Mouse (Mus musculus) liver, postnatal 0 days (tissue): ENCODE results near the gene Gm10518. TPM values are rescaled to one million over a fixed set of nuclear protein-coding genes. Genes with fewer than 3 reads are reported as not detected.
A peak's percentile ranks its signal among the peaks of the same experiment; 100 is the strongest.

Experiments
- ATAC-seq: fragments of 200-750 bp; cut with Nextera tagmentation; 2 replicates; pipeline ENCODE4 v1.8.0; 2017; ENCODE audit warnings: mild to moderate bottlenecking, moderate library complexity
- DNase-seq: peaks from one replicate; pipeline ENCODE4 v3.0.0-alpha.2; 2016
- H3K27ac ChIP-seq: fragments of 300-500 bp; sonication (generic); 2 replicates; pipeline ENCODE4 v1.5.1; 2014; ENCODE audit warnings: antibody characterized with exemption, moderate library complexity, mild to moderate bottlenecking, low read depth
- H3K27me3 ChIP-seq: fragments of 300-500 bp; sonication (generic); 2 replicates; pipeline ENCODE4 v1.6.1; 2014; ENCODE audit warnings: low read length, control low read depth, mixed read lengths; ENCODE audit not compliant: insufficient read depth
- H3K36me3 ChIP-seq: fragments of 300-500 bp; sonication (generic); replicated peaks from 2 replicates; pipeline ENCODE4 v1.6.1; 2014; ENCODE audit warnings: mild to moderate bottlenecking, control low read depth, low read length, moderate library complexity, mixed read lengths; ENCODE audit not compliant: insufficient read depth
- H3K4me1 ChIP-seq: fragments of 300-500 bp; sonication (generic); 2 replicates; pipeline ENCODE4 v1.6.1; 2014; ENCODE audit warnings: antibody characterized with exemption, mild to moderate bottlenecking, control low read depth; ENCODE audit not compliant: insufficient read depth
- H3K4me2 ChIP-seq: fragments of 300-500 bp; sonication (generic); 2 replicates; pipeline ENCODE4 v1.6.1; 2014; ENCODE audit warnings: low read depth, mild to moderate bottlenecking, low read length, moderate library complexity, mixed read lengths
- H3K4me3 ChIP-seq: fragments of 300-500 bp; sonication (generic); 2 replicates; pipeline ENCODE4 v1.5.1; 2014; ENCODE audit warnings: low read depth, low read length
- H3K9ac ChIP-seq: fragments of 300-500 bp; sonication (generic); replicated peaks from 2 replicates; pipeline ENCODE4 v1.6.1; 2014; ENCODE audit warnings: mild to moderate bottlenecking, moderate library complexity
- H3K9me3 ChIP-seq: fragments of 300-500 bp; sonication (generic); 2 replicates; pipeline ENCODE4 v1.6.1; 2016; ENCODE audit warnings: mild to moderate bottlenecking, control low read depth, low read length, mixed read lengths
- CTCF ChIP-seq: sonication (generic); IDR thresholded peaks from 2 replicates; pipeline ENCODE4 v1.5.1; 2016; ENCODE audit warnings: antibody characterized with exemption, low read depth
- EP300 ChIP-seq: IDR thresholded peaks from 2 replicates; pipeline ENCODE4 v1.6.1; 2016; ENCODE audit warnings: antibody characterized with exemption, low read depth, mild to moderate bottlenecking
- WGBS: fragments of 180-500 bp; shearing (Covaris S2); extraction: QIAGEN DNeasy Blood & Tissue Kit; methylation state at CpG from one replicate; pipeline ENCODE4 v1.1.7; 2014; ENCODE audit not compliant: insufficient replicate concordance; 5-methylcytosine and 5-hydroxymethylcytosine counted together
- polyA plus RNA-seq: library from polyadenylated mRNA; unstranded; fragments of >200 nt; fragmentation: Nextera tagmentation; extraction: Ambion mirVana; gene quantifications from 2 replicates; pipeline ENCODE4 v1.2.1, GENCODE M21; 2015

Gene Gm10518
- polyA plus RNA-seq: 0.09 TPM in 1 of 2 replicates, not detected in the other

DNA sequence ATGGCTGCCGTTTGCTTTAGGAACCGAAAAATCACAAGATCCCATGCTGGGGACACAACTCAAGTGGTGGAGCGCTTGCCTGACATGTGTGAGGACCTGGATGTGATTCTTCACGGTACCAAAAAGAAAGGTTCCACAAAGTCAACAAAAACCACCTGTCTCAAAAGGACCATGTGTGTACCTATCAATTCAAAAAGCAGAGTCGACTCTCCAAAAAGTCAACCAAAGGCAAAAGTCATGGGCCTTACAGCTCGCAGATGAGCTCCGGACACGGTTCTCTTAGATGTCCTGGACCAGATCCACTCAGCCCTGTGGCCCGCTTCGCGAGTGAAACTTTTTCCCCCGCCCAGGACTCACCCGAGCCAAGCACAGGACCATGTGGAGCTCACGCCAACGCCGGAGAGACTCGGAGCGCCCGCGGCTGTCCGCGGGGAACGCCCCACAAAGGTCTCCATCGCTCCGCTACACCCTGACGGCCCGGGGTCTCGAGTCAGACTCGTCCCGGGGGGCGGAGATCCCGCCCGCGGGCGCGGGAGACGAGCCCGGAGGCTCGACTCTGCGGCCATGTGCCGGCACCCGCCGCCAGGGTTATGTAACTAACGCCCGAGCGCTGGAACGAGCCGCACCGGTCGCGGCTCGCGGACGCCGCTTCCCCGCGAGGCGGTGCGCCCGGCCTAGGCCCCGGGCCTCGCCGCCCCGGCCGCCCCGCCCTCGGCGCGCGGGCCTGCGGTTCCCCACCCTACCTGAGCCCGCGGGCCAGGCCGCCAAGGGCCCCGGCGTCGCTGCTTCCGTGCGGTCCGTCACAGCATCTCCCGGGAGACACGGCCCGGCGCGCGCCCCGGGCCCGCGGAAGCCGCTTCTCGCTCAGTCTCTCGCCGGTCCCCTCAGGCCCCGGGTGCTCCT lies at the start of gene Gm10518:
Gm10518 (plus strand) TSS at position 767 of the 903 bp plus-strand sequence.
- Histone ChIP-seq H3K9ac (peak within 1 kb of the TSS; percentile 94), H3K4me2 (peak within 1 kb of the TSS; percentile 84), H3K36me3 (peaks cover 7% of the 10 kb centered on the region), H3K4me1 (peaks cover 28% of the 10 kb centered on the region), H3K9me3 (no peaks in the 10 kb centered on the region), H3K27ac (peak within 1 kb of the TSS; percentile 98), H3K4me3 (peak within 1 kb of the TSS; percentile 94), H3K27me3 (no peaks in the 10 kb centered on the region)
- TF ChIP-seq CTCF (no peak), EP300 (no peak)
- ATAC-seq: peak; percentile 56
- under 1% methylated on average over 89 of the region's 94 CpGs for WGBS
- peak; percentile 74 for DNase-seq

DNA sequence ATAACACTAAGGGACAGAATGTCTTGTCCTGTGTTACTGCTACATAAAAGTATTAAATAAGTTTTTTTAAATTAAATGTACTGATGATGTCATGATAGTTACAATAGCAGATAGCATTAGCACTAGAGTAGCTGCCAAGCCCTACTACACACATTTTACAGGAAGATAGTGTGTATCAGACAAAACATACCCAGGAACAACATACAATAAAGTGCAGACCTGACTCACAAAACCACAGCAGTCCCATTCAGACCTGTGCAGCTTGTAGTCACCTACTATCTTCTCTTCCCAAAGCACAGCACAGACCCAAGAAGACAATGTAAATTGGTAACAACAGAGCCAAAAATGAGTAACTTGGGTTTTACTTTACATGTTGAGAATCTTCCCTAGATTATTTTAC lies 46.7 kb upstream of the Gm10518 start:
- ATAC-seq (no peak), DNase-seq (no peak)
- Histone ChIP-seq H3K27ac (no peak overlapping the region), H3K4me1 (no peaks in the 10 kb centered on the region), H3K27me3 (no peaks in the 10 kb centered on the region), H3K4me2 (no peak overlapping the region), H3K36me3 (peaks cover 82% of the 10 kb centered on the region), H3K9me3 (no peaks in the 10 kb centered on the region), H3K9ac (no peak overlapping the region), H3K4me3 (no peak overlapping the region)
- TF ChIP-seq CTCF (no peak), EP300 (no peak)

DNA sequence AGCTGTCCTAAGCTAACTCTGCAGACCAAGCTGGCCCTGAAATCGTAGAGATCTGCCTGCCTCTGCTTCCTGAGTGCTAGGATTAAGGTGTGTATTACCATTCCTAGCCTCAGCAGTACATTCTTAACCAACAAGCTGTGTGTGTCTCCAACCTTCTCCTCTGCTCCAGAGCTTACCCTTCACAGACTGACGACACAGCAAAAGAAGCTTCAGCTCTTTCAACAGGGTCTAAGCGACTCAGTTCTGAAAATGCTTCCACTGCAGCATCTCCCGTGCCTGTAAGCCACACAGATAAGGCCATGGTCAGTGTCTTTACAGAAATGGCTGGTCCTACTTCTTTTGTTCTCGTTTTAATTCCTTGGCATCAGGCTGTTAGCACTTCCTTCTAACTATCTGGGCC lies 43.1 kb upstream of the Gm10518 start:
- peaks cover 81% of the 10 kb centered on the region for H3K36me3 ChIP-seq
- no peaks in the 10 kb centered on the region for H3K9me3 ChIP-seq
- H3K4me2 ChIP-seq: no peak overlapping the region
- no peak for ATAC-seq
- no peak overlapping the region for H3K9ac ChIP-seq
- H3K4me3 ChIP-seq: no peak overlapping the region
- H3K4me1 ChIP-seq: no peaks in the 10 kb centered on the region
- TF ChIP-seq CTCF: no peak
- TF ChIP-seq EP300: no peak
- WGBS: 82% methylated on average over 5 of the region's 5 CpGs
- no peak for DNase-seq
- H3K27me3 ChIP-seq: no peaks in the 10 kb centered on the region
- H3K27ac ChIP-seq: no peak overlapping the region

DNA sequence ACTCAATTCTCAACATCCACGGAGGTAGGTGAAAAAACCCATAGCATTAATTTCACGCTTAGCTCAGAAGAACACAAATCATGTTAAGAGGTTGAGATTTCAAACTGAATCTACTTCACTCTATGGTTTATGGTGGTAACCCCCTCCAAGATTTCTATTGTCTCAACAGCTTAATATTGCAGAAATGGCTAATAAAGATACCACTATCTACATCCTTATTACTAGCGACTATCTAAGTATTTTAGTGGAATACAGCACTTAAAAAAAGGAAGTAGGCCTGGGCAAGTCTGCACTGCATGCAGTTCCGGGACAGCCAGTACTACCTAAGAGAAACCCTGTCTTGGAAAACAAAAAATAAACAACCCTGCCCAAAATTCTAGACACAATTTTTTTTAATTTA lies 42.6 kb upstream of the Gm10518 start:
- WGBS: 83% methylated on average over 4 of the region's 4 CpGs
- H3K9me3 ChIP-seq: no peaks in the 10 kb centered on the region
- no peak for TF ChIP-seq EP300
- TF ChIP-seq CTCF: no peak
- no peak for ATAC-seq
- peaks cover 79% of the 10 kb centered on the region for H3K36me3 ChIP-seq
- no peak for DNase-seq
- no peak overlapping the region for H3K9ac ChIP-seq
- no peaks in the 10 kb centered on the region for H3K4me1 ChIP-seq
- H3K4me2 ChIP-seq: no peak overlapping the region
- H3K27ac ChIP-seq: no peak overlapping the region
- no peaks in the 10 kb centered on the region for H3K27me3 ChIP-seq
- H3K4me3 ChIP-seq: no peak overlapping the region

DNA sequence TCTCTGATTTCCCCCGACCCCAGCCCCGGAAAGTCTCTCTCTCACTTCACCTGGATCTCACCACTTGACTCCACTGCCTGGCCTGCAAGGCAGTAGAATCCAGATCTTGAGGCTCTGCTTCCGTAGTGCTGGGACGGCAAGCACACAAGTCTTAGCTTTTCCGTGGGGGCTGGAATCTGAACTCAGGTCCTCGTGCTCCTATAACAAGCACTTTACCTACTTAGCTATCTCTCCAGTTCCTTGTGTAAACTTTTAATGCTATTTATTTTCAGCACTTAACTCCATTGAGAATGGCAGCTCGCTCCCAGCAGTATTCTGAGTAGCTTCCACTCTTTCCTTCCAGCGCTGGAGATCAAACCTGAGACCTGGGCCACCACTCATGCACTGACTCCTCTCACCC lies 26.3 kb upstream of the Gm10518 start:
- no peak for ATAC-seq
- DNase-seq: no peak
- H3K27ac ChIP-seq: no peak overlapping the region
- no peak overlapping the region for H3K4me3 ChIP-seq
- H3K36me3 ChIP-seq: peaks cover 84% of the 10 kb centered on the region
- H3K4me2 ChIP-seq: no peak overlapping the region
- no peak for TF ChIP-seq EP300
- TF ChIP-seq CTCF: no peak
- H3K9ac ChIP-seq: no peak overlapping the region
- H3K27me3 ChIP-seq: no peaks in the 10 kb centered on the region
- 90% methylated on average over 8 of the region's 8 CpGs for WGBS
- no peaks in the 10 kb centered on the region for H3K4me1 ChIP-seq
- no peaks in the 10 kb centered on the region for H3K9me3 ChIP-seq

DNA sequence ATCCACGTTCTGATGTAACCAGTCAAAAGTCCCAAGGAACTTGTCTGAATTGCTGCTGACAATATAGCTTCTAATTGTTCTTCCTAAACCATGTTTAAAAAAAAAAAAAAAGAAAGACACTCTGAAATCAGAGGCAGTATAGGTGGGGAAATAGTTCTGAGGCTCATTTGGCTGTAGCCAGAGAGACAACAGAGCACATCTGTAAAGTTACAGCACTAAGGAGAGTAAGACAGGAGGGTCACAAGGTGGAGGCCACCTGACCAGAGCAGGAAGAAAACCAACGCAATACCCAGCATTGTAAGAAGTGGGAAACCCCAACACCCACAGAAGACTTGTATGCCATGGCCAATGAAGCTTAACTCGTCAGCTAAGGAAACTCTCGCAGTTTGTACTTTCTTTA lies 19.1 kb upstream of the Gm10518 start:
- H3K9ac ChIP-seq: no peak overlapping the region
- H3K9me3 ChIP-seq: no peaks in the 10 kb centered on the region
- no peak overlapping the region for H3K27ac ChIP-seq
- TF ChIP-seq CTCF: no peak
- TF ChIP-seq EP300: no peak
- peaks cover 80% of the 10 kb centered on the region for H3K36me3 ChIP-seq
- no peak overlapping the region for H3K4me3 ChIP-seq
- no peak overlapping the region for H3K4me2 ChIP-seq
- WGBS: 87% methylated on average over 4 of the region's 4 CpGs
- ATAC-seq (no peak), DNase-seq (no peak)
- H3K4me1 ChIP-seq: no peaks in the 10 kb centered on the region
- H3K27me3 ChIP-seq: no peaks in the 10 kb centered on the region
